Mouse (Mus musculus) bone marrow, adult 2 months (tissue): ENCODE data around the gene Plekha5.

Experiments used
- CTCF ChIP-seq: fragments of 200-500 bp; IDR thresholded peaks from 2 replicates; pipeline ENCODE4 v1.5.1; 2011; ENCODE audit warnings: low read length, control low read depth; ENCODE audit not compliant: control insufficient read depth, insufficient read depth
- POLR2A ChIP-seq: fragments of 200-500 bp; IDR thresholded peaks from 2 replicates; pipeline ENCODE4 v1.6.1; 2011; ENCODE audit warnings: low read depth, mild to moderate bottlenecking, control low read depth, low read length, borderline replicate concordance; ENCODE audit not compliant: control insufficient read depth

- TF ChIP-seq CTCF: no peak
- peak; percentile 39; the same call in 1 of the 2 replicates for TF ChIP-seq POLR2A
Measured at GRCm38 (mm10) chr6:140623226-140624095, 199.6 kb downstream of the Plekha5 start.
